Mouse (Mus musculus) retina, embryonic 14.5 days (tissue): Measurements from ENCODE around the gene Mtfr2.

Source experiments
- DNase-seq: peaks from one replicate; pipeline ENCODE4 v3.0.0-alpha.2; 2015; ENCODE audit warnings: low spot score

Mtfr2 gene

GRCm38 (mm10) chr10:20379071-20379735 is 31.6 kb downstream of the Mtfr2 start:
- DNase-seq = no peak

DNA sequence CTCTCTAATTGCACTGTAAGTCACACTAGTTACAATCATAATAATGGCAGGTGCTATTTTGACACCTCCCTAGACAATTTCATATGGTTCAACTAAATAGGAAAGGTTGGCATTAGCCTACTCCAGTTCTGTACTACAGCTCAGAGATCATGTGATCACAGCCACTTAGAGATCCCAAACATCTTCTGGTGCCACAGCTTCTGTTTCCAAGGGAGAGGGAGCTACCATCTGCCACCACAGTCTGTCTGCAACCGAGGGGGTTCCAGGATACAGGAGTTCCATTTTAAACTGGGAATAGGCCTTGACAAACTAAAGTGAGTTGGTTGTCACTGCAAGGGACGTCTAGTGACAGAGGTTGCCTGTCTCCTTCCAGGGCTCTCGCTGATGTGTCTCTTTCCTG is 33.2 kb downstream of the Mtfr2 start:
- no peak for DNase-seq

DNA sequence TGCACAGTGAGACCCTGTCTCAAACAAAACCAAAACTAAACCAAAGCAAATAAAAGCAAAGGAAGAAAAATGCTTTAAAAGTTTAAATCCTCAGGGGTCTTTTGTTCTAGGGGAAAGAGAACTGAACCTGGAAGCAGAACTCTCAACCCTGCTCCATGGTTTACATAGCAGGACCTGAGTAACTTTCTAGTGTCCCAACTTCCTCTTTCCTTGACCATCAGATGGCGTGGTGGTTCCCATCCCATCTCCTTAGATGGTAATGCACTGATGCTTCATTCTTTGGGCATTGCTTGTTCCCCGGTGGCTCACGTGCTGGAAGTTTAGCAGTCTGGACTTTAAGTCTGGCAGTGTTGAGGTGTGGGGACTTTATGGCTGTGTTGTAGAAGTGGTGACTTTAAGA is 33.8 kb downstream of the Mtfr2 start:
- no peak for DNase-seq

- no peak for DNase-seq
Observed at GRCm38 (mm10) chr10:20382807-20383419, 35.3 kb downstream of the Mtfr2 start.

- DNase-seq = no peak
Observed at GRCm38 (mm10) chr10:20390568-20390967, 43.0 kb downstream of the Mtfr2 start.

DNA sequence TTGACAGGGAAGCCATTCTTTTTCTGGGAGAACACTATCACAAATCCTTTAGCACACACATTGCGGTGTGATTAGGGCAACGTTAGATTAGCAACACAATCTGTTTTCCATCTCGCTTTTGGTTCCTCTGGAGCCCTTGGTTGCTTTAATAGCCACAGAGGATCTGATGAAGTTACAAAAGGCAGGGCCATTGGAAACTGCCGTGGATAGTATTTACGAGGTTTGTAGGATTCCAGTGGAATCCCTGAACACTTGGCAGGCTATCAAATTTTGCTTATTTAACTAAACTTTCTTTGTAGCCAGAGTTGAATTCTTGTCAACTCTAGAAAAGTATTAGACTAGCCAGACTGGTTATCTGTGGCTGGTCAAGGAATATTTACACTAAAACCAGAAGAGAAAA is 47.2 kb downstream of the Mtfr2 start:
- DNase-seq = no peak

DNA sequence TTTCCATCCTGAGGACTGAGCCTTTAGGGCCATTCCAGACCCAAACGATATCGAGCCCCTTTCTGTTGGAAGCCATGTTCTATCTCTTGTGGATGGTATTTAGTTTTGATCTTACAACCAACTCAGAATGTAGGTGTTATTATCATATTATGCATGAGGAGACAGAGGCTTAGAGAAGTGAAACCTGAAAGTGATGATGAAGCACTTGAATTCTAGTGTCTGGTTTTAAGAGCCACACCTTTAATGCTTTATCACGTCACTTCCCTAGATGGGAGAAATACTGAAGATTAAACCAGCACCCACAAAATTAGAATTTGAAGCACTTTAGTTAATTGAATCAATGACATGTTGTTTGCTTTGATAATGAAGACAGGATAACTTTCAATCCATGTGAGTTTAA is 48.2 kb downstream of the Mtfr2 start:
- no peak for DNase-seq

DNA sequence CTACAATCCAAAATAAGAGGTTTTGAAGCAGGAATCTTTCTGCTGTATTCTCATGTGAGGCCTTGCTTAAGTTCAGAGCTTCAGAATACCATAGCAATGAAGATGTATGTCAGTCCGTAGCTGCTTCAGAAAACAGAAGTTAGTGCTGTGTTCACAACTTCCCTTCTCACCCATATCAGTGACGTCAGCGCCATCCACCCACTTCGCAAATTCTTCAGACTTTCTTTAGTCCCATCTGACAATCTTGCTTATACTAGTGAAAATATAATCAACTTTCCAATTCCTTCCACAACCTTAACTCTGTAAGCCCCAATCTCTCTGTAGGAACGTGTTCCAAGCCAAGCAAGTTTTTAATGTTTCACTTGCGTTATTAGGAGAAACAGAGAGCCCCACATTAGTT is 50.7 kb downstream of the Mtfr2 start:
- no peak for DNase-seq

GRCm38 (mm10) chr10:20398641-20399390 is 51.2 kb downstream of the Mtfr2 start:
- no peak for DNase-seq

- no peak for DNase-seq
Observed at GRCm38 (mm10) chr10:20400406-20400805, 52.8 kb downstream of the Mtfr2 start.

- no peak for DNase-seq
Observed at GRCm38 (mm10) chr10:20402941-20403340, 55.4 kb downstream of the Mtfr2 start.

DNA sequence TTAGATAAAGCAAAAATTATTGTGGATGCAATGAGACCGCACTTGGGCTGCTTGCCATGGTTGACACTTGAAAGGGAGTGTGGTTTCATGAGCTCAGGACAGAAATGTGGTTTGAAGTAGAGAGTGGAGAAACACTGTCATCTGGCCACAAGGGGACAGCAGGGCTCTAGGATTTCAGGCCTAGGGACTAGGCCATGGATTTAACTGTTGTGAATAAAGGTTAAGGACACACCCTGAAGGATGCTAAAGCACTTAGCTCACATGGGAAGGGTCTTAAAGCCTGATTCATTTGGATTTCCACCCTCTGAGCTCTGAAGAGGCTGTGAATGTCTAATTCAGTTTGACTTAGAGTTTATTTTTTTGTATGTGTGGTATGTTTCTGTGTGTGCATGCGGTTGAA is 57.9 kb downstream of the Mtfr2 start:
- peak; percentile 72 for DNase-seq

DNA sequence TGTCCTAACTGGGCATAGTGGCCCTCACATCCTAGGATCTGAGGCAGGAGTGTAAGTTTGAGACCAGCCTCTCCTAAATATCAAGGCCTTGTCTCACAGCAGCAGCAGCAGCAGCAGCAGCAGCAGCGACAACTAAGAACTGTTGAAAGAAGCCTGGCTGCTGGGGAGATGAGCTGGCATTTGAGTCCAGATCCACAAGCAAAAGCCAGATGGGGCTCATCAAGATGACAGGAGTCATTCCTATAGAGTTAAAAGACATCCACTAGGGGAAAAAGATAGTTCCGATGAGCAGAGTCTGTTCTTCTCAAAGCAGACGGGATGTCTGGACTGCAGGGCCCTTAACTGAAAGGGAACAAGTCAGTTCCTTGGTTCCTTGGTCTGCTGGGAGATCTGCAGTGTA is 60.8 kb downstream of the Mtfr2 start:
- no peak for DNase-seq

DNA sequence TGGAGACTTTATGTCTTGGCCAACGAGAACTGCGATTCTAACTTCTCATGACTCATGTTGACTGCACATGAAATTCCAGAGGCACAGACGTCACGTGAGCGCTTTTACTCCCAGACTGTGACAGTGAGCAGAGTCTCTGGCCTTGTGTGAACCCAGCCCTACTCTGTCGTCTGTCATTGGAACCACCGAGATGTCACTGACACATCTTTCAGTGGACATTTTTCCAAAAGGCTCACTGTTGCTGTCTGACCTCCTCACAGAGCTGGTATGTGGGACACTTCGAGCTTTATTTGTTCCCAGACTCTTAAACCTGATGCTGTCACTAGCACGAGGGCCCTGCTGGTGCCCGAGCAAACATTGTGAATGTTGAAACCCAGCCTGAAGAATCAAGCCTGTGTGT is 61.6 kb downstream of the Mtfr2 start:
- DNase-seq = no peak
